Mouse (Mus musculus) kidney, postnatal 0 days (tissue): ENCODE measurements at regions not wholly inside any gene's neighbourhood (a gene's known extent, or its start where the extent isn't known, plus 50 kb on each side); places are given as distances from the start of the nearest gene placed in this dataset.

ENCODE experiments used
- ATAC-seq: fragments of 200-750 bp; cut with Nextera tagmentation; replicated peaks from 2 replicates; pipeline ENCODE4 v1.8.0; 2017; ENCODE audit warnings: low read depth, moderate number of reproducible peaks, moderate TSS enrichment, moderate library complexity; ENCODE audit not compliant: low FRiP score
- DNase-seq: peaks from one replicate; pipeline ENCODE4 v3.0.0-alpha.2; 2016; ENCODE audit warnings: low spot score
- H3K27ac ChIP-seq: fragments of 300-500 bp; sonication (generic); 2 replicates; pipeline ENCODE4 v1.5.1; 2014; ENCODE audit warnings: mild to moderate bottlenecking
- H3K27me3 ChIP-seq: fragments of 300-500 bp; sonication (generic); 2 replicates; pipeline ENCODE4 v1.6.1; 2014; ENCODE audit warnings: low read length, mixed read lengths; ENCODE audit not compliant: insufficient read depth
- H3K36me3 ChIP-seq: fragments of 300-500 bp; sonication (generic); 2 replicates; pipeline ENCODE4 v1.6.1; 2014; ENCODE audit warnings: low read length, mixed read lengths; ENCODE audit not compliant: insufficient read depth
- H3K4me1 ChIP-seq: fragments of 300-500 bp; sonication (generic); replicated peaks from 2 replicates; pipeline ENCODE4 v1.6.1; 2014; ENCODE audit warnings: antibody characterized with exemption, low read length, mixed read lengths; ENCODE audit not compliant: insufficient read depth
- H3K4me2 ChIP-seq: fragments of 300-500 bp; sonication (generic); 2 replicates; pipeline ENCODE4 v1.6.1; 2014; ENCODE audit warnings: mild to moderate bottlenecking, low read length, moderate library complexity, mixed read lengths
- H3K4me3 ChIP-seq: fragments of 300-500 bp; sonication (generic); replicated peaks from 2 replicates; pipeline ENCODE4 v1.5.1; 2014; ENCODE audit warnings: low read depth, low read length
- H3K9ac ChIP-seq: fragments of 300-500 bp; sonication (generic); 2 replicates; pipeline ENCODE4 v1.6.1; 2014; ENCODE audit warnings: low read depth, low read length
- H3K9me3 ChIP-seq: fragments of 300-500 bp; sonication (generic); replicated peaks from 2 replicates; pipeline ENCODE4 v1.6.1; 2016; ENCODE audit warnings: low read length, inconsistent platforms, mixed read lengths
- CTCF ChIP-seq: IDR thresholded peaks from 2 replicates; pipeline ENCODE4 v1.5.1; 2016; ENCODE audit warnings: antibody characterized with exemption, low read depth, mild to moderate bottlenecking, moderate library complexity
- WGBS: fragments of 180-500 bp; shearing (Covaris S2); extraction: QIAGEN DNeasy Blood & Tissue Kit; methylation state at CpG from one replicate; pipeline ENCODE4 v1.1.7; 2014; 5-methylcytosine and 5-hydroxymethylcytosine counted together

GRCm38 (mm10) chr7:93795210-93795609, 715.5 kb downstream of the Fam181b start:
- DNase-seq, result peak; percentile 28
- Histone ChIP-seq H3K36me3 (no peaks in the 10 kb centered on the region), H3K9me3 (no peaks in the 10 kb centered on the region), H3K27ac (no peak overlapping the region), H3K4me3 (no peak overlapping the region), H3K27me3 (no peaks in the 10 kb centered on the region), H3K4me2 (no peak overlapping the region), H3K4me1 (no peaks in the 10 kb centered on the region), H3K9ac (no peak overlapping the region)
- 35% methylated on average over 3 of the region's 3 CpGs for WGBS
- TF ChIP-seq CTCF, result no peak
- no peak for ATAC-seq

- H3K9me3 ChIP-seq, result no peaks in the 10 kb centered on the region
- no peak overlapping the region for H3K27ac ChIP-seq
- 83% methylated on average over 3 of the region's 3 CpGs for WGBS
- no peaks in the 10 kb centered on the region for H3K4me1 ChIP-seq
- no peak for ATAC-seq
- no peak for TF ChIP-seq CTCF
- no peak overlapping the region for H3K4me2 ChIP-seq
- DNase-seq, result no peak
- no peak overlapping the region for H3K9ac ChIP-seq
- no peaks in the 10 kb centered on the region for H3K27me3 ChIP-seq
- no peaks in the 10 kb centered on the region for H3K36me3 ChIP-seq
- no peak overlapping the region for H3K4me3 ChIP-seq
These were observed 756.0 kb downstream of the Fam181b start for GRCm38 (mm10) chr7:93835697-93836096.

- Histone ChIP-seq H3K4me1 (no peaks in the 10 kb centered on the region), H3K9me3 (no peaks in the 10 kb centered on the region), H3K27ac (no peak overlapping the region), H3K4me3 (no peak overlapping the region), H3K27me3 (no peaks in the 10 kb centered on the region), H3K36me3 (no peaks in the 10 kb centered on the region), H3K4me2 (no peak overlapping the region), H3K9ac (no peak overlapping the region)
- 61% methylated on average over 2 of the region's 2 CpGs for WGBS
- ATAC-seq (no peak), DNase-seq (no peak)
- TF ChIP-seq CTCF, result no peak
These were observed 756.5 kb downstream of the Fam181b start for GRCm38 (mm10) chr7:93836169-93836568.

GRCm38 (mm10) chr7:93855025-93855424, 775.4 kb downstream of the Fam181b start:
- no peaks in the 10 kb centered on the region for H3K27me3 ChIP-seq
- no peaks in the 10 kb centered on the region for H3K4me1 ChIP-seq
- H3K4me3 ChIP-seq, result no peak overlapping the region
- no peak overlapping the region for H3K4me2 ChIP-seq
- H3K9me3 ChIP-seq, result no peaks in the 10 kb centered on the region
- ATAC-seq (no peak), DNase-seq (no peak)
- no peaks in the 10 kb centered on the region for H3K36me3 ChIP-seq
- TF ChIP-seq CTCF, result no peak
- no peak overlapping the region for H3K9ac ChIP-seq
- H3K27ac ChIP-seq, result no peak overlapping the region
- WGBS, result 71% methylated on average over 6 of the region's 6 CpGs

GRCm38 (mm10) chr7:93893701-93894100, 814.0 kb downstream of the Fam181b start:
- no peaks in the 10 kb centered on the region for H3K4me1 ChIP-seq
- 74% methylated on average over 1 of the region's 1 CpGs for WGBS
- no peak overlapping the region for H3K4me2 ChIP-seq
- H3K9me3 ChIP-seq, result no peaks in the 10 kb centered on the region
- no peak for ATAC-seq
- H3K27ac ChIP-seq, result no peak overlapping the region
- no peaks in the 10 kb centered on the region for H3K36me3 ChIP-seq
- no peak for DNase-seq
- no peak overlapping the region for H3K4me3 ChIP-seq
- H3K27me3 ChIP-seq, result no peaks in the 10 kb centered on the region
- no peak overlapping the region for H3K9ac ChIP-seq
- no peak for TF ChIP-seq CTCF

GRCm38 (mm10) chr7:93896921-93897320, 817.3 kb downstream of the Fam181b start:
- H3K4me2 ChIP-seq, result no peak overlapping the region
- TF ChIP-seq CTCF, result no peak
- H3K27me3 ChIP-seq, result no peaks in the 10 kb centered on the region
- H3K4me3 ChIP-seq, result no peak overlapping the region
- no peak overlapping the region for H3K27ac ChIP-seq
- no peaks in the 10 kb centered on the region for H3K36me3 ChIP-seq
- H3K9me3 ChIP-seq, result no peaks in the 10 kb centered on the region
- no peaks in the 10 kb centered on the region for H3K4me1 ChIP-seq
- no peak for ATAC-seq
- H3K9ac ChIP-seq, result no peak overlapping the region
- DNase-seq, result no peak

GRCm38 (mm10) chr7:93902770-93903169, 823.1 kb downstream of the Fam181b start:
- Histone ChIP-seq H3K27me3 (no peaks in the 10 kb centered on the region), H3K36me3 (no peaks in the 10 kb centered on the region), H3K9ac (no peak overlapping the region), H3K4me2 (no peak overlapping the region), H3K4me3 (no peak overlapping the region), H3K4me1 (no peaks in the 10 kb centered on the region), H3K27ac (no peak overlapping the region), H3K9me3 (no peaks in the 10 kb centered on the region)
- WGBS, result 62% methylated on average over 2 of the region's 2 CpGs
- no peak for TF ChIP-seq CTCF
- DNase-seq (peak; percentile 22), ATAC-seq (no peak)
